Mouse (Mus musculus) urinary bladder, adult 18-20 months (tissue): ENCODE measurements around the gene Il20.

Source experiments
- DNase-seq, 2 experiments: peaks; one replicate each; pipeline ENCODE4 v3.0.0; 2022; ENCODE audit warnings: low spot score in 2 of 2, mixed read lengths in 2 of 2

Il20 gene

DNA sequence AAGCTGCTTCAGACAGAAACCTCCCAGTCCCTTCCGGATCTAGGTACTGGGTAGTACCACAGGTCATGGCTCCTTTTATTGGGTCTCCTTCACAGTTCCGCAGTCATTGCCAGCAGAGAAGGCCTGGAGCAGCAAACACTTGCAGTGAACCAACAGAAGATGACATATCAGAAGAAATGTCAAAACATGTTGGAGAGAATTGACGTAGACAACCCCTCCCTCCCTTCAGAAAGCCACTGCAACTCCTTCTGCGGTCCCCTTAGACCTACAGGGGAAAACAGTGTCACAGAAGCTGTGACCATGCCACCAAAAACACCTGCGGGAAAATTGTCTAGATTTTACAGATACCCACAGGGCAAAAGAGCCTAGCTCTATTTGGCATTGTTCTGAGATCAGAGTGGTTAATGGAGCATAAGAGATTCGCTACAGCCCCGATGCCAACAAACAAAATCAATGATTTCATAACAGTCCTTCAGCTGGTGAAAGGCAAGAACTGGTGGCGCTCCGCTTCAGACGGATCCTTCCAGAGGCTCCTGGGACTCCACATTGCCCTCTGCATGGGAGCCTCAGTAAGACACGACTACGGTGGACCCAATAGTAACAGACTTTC, at the start of gene Il20:
Gene Il20 (minus strand): TSS at position 51 of the 610 bp plus-strand sequence.
- DNase-seq, result no peak

- no peak for DNase-seq
These were observed 35.7 kb upstream of the Il20 start for GRCm38 (mm10) chr1:130946920-130947319.

- DNase-seq, result no peak
These were observed 30.6 kb upstream of the Il20 start for GRCm38 (mm10) chr1:130941801-130942200.

DNA sequence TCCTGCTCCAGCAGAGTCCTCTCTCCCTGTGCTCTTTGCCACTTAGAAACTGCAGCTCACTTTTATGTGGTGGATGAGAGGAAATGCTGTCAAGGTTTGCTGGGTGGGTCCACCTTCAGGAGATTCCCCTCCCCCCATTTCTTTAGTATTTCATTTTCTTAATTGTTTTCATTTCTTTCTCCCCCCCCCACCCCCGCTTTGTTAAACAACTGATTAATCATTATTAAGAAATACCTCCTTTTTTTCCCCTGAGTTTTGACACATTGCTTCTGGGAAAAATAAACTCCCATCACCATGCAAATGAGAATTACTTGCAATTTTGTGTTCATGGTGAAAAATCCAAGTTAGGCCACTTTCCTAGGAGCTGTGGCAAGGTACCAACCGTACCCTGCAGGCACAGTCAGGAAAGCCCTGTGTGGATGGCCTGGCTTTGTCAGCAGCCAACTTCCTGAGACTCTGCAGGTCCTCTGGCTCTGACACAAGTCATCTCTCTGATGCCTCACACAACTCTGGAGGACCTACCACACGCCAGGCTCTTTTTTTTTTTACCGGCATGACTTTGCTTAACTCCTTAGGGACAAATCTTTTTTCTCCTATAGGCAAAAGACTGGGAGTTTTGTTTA, 28.9 kb upstream of the Il20 start, which contains the start of gene Il19:
Gene Il19 (minus strand): TSS at position 51 of the 623 bp plus-strand sequence.
- DNase-seq, result no peak

DNA sequence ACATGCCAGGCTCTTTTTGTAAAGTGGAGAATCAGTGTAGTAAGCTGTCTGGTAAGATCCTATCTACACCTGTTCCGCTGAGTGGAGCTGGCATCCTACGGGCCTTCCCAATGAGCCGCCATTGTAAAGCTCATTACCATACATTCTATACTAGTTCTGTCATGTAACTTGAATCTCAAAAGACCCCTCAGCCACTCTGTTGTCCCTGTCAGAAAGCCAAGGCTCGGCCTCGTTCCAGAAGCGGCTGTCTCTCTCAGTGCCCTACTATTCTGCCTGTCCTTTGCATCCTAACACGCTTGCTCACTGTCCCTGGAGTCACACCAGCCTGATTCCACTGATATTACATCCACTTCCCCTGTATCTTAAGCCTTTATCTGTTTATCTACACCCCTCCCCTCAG, 26.9 kb upstream of the Il20 start:
- no peak for DNase-seq

DNA sequence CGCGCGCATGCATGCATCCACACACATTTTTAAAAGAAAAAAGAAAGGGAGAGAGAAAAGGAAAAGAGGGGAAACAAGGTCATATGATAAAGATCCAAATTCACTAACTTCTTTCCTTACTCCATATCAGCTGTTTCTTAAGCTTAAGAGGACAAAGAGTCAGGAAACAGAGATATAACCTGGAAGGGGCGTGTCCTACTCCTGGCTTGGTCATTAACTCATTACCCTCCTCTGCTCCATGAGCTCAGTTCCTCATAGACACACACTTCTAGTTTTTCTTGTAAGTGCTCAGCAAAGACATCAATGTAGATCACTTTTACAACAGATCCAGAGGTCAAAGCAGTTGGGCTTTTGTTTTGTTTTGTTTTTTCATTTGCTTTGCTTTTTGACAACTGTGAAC, 25.9 kb upstream of the Il20 start:
- no peak for DNase-seq

GRCm38 (mm10) chr1:130936351-130936750, 25.1 kb upstream of the Il20 start:
- DNase-seq, result no peak

DNA sequence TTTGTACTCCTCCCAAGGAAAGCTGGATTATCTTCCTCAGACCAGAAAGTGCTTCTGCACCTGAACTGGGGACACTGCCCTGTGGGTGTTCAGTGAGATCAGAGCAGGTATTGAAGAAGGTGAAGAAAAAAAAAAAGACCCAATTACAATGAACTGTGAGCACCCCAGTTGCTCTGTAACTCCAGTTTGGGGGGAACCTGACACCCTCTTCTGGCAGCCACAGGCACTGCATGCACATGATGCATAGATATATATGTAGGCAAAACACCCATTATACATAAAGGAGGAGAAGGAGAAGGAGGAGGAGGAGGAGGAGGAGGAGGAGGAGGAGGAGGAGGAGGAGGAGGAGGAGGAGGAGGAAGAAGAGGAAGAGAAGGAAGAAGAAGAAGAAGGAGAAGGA, 15.2 kb upstream of the Il20 start:
- no peak for DNase-seq

GRCm38 (mm10) chr1:130918323-130918980, 7.2 kb upstream of the Il20 start:
- no peak for DNase-seq

- peak in 1 of 2 experiments; percentile 5 for DNase-seq
These were observed 8.7 kb downstream of the Il20 start for GRCm38 (mm10) chr1:130902505-130902904.

DNA sequence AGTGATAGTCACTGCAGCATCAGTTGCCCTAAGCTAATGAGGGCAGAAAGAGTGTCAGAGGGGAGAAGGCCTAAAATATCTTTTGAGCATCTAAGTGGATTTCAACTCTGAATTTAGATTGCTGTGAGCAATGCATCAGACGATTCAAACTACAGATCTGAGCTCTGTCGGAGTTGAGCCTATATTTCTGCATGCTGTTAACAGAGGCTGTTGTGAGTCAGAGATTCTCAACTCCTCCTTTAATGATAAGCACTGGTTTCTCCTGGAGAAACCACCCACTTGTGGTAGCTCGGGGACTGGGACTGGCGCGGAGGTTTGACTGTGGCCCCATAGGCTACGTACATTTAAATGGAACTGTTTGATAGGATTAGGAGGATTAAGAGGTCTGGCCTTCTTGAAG, 16.8 kb downstream of the Il20 start:
- no peak for DNase-seq

- no peak for DNase-seq
These were observed 17.8 kb downstream of the Il20 start for GRCm38 (mm10) chr1:130893329-130894040.

DNA sequence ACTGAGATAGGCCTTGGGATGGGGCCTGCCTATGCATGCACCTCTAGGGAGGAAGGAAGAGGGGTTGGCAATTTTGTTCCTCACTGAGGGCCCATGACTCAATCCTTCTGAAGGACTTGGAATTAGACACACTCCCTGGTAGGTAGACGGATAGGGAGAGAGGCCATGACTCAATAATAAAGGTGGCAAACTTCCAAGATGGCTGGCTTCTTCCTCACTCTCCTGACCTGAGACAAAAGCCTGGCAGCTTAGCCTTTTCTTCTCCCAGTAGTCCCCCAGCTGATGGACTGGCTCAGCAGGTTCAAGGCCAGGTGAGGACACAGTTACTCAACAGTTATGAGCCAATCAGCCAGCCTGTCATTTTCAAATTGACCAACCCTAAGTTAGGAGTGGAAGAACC, 18.8 kb downstream of the Il20 start:
- no peak for DNase-seq

DNA sequence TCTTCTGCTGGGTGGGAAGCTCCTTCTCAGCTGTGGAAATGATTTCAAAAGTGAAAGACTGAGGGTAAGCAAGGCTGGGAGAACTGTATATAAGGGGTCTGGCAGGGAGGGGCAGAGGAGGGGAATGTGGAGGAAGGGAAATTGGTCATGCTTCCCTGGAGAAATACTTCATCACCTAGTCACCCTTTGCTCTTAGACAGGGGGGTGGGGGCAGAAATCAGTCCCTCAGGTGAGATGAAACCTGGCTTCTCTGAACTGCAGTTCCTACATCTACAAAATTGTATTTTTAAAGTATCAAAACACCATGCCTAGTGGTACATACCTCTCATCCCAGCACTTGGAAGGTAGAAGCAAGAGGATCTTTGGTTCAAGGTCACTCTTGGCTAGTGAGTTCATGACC, 23.9 kb downstream of the Il20 start, which contains the start of gene Il24:
Gene Il24 (minus strand): TSS at position 101 of the 400 bp plus-strand sequence.
- DNase-seq, result no peak

- DNase-seq, result no peak
These were observed 28.1 kb downstream of the Il20 start for GRCm38 (mm10) chr1:130883146-130883545.

DNA sequence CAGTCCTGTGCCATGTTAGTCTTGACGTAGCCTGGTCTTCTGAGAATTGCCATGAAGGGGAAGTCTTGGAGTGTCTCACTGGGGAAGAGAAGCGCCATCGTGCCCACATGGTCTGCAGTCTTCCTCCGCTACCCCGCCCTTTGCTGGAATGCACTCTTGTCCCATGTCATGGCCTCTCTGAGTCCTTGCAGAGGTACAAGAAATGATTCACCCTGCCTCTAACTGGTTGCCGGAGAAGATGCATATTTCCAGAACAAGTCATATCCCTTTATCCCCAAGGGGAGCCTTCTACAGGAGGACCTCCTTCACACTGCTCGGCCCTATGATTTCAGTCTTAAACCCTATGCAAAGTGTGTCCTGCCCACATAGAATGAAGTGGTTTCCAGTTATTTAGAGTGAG, 31.3 kb downstream of the Il20 start:
- no peak for DNase-seq

DNA sequence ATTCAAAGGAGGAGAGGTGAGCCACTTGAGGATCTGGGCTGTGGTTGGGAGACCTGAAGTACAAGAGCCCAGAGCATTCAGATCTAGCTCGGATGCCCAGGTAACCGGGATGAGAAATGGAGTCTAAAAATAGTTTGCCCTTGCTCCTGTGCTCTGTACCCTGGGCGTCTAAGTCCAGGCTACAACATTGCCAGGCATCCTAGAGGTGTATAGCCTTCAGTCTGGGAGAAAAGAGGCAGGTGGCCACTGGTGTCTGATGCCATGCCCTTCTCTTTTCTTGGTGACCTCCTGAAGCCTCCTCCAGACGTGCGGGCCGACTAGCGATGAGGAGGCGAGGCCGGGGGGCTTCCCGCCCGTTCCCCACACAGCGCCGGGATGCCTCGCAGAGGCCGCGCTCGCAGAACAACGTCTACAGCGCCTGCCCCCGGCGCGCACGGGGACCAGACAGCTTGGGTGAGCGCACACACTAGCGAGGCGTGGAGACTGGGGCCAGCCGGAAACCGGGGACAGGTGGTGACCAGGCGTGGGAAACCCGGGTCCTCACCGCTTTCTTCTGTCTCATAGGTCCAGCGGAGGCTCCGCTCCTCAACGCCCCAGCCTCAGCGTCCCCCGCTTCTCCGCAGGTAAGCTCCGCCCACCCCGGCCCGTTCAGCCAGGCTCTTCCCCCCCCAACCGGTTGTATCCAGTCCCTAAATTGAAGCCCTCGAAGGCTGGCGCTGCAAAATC, 33.2 kb downstream of the Il20 start:
- DNase-seq, result peak in 1 of 2 experiments; percentile 33

DNA sequence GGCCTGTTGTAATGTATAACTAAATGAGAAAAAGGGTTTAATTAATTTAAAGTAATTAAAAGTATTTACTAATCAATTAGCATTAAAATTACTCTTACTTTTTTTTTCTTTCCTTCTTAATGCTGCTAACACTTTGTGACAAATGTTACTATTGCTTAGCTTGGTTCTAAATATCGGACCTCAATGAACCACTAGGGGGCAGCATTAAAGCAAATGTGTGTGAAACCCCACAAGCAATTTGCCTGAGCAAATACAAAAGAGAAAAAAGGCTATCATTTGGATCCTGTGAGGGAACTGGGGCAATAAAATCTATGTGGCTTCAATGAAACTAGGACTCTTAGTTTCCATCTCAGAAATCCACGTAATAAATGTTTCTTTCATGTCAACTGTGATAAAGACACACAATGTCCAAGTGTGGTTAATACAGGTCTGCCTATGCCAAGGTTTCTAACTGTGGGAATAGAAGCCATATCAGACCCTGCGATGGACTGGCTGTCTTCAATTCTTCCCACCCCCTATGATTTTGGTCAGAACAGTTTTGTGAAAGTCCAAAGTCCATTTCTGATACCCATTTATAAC, 34.2 kb downstream of the Il20 start:
- DNase-seq, result no peak

- no peak for DNase-seq
These were observed 35.3 kb downstream of the Il20 start for GRCm38 (mm10) chr1:130875910-130876309.

DNA sequence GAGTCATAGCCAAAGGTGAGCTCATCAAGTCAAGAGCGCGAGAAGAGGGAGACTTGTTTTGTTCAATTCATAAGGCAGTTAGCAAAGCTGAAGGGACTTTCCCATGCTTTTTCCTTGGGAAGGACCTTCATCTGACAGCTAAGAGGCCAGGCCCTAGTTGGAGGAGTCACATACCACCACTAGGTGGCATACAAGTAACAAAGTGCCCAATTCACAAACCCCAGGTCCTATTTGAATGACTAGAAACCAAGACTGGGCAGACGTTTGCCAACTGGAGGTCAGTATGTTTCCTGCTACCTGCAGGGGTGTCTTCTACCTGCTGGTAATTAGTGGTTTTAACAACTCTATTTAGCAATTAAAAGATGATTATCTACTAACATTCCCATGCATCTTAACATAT, 36.1 kb downstream of the Il20 start:
- no peak for DNase-seq

- DNase-seq, result no peak
These were observed 38.3 kb downstream of the Il20 start for GRCm38 (mm10) chr1:130872912-130873311.
